Mouse (Mus musculus) testis, adult 2 months (tissue): ENCODE results near the gene Arhgap45. TPM values are rescaled to one million over a fixed set of nuclear protein-coding genes. Genes with fewer than 3 reads are reported as not detected.
A peak's percentile ranks its signal among the peaks of the same experiment; 100 is the strongest.

ENCODE experiments used
- H3K27ac ChIP-seq: fragments of 200-500 bp; 2 replicates; pipeline ENCODE4 v1.5.1; 2012; ENCODE audit warnings: low read depth, low read length; ENCODE audit not compliant: control insufficient read depth, insufficient read depth
- H3K27me3 ChIP-seq: fragments of 200-500 bp; 2 replicates; pipeline ENCODE4 v1.6.1; 2012; ENCODE audit warnings: mild to moderate bottlenecking, low read length, moderate library complexity; ENCODE audit not compliant: control insufficient read depth, insufficient read depth
- H3K36me3 ChIP-seq: fragments of 200-500 bp; 2 replicates; pipeline ENCODE4 v1.6.1; 2012; ENCODE audit warnings: mild to moderate bottlenecking, low read length; ENCODE audit not compliant: control insufficient read depth, insufficient read depth
- H3K4me1 ChIP-seq: fragments of 200-500 bp; 2 replicates; pipeline ENCODE4 v1.6.1; 2012; ENCODE audit warnings: low read length; ENCODE audit not compliant: control insufficient read depth, insufficient read depth
- H3K4me3 ChIP-seq: fragments of 200-500 bp; 2 replicates; pipeline ENCODE4 v1.5.1; 2012; ENCODE audit warnings: low read depth, mild to moderate bottlenecking, low read length, moderate library complexity, mixed read lengths; ENCODE audit not compliant: control insufficient read depth
- CTCF ChIP-seq: fragments of 200-500 bp; IDR thresholded peaks from 2 replicates; pipeline ENCODE4 v1.5.1; 2012; ENCODE audit warnings: low read depth, mild to moderate bottlenecking, inconsistent platforms, low read length, moderate library complexity; ENCODE audit not compliant: control insufficient read depth, insufficient read depth, insufficient replicate concordance
- POLR2A ChIP-seq: fragments of 200-500 bp; IDR thresholded peaks from 2 replicates; pipeline ENCODE4 v1.6.1; 2012; ENCODE audit warnings: low read depth, mild to moderate bottlenecking, inconsistent platforms, low read length, moderate library complexity; ENCODE audit not compliant: control insufficient read depth
- polyA plus RNA-seq: library from polyadenylated mRNA; depleted of rRNA; stranded (reverse); fragments of >200 nt; gene quantifications from 2 replicates; pipeline ENCODE4 v1.2.3, GENCODE M21; 2012

The Arhgap45 gene
- polyA plus RNA-seq, 1 experiment, result 2.1 TPM

DNA sequence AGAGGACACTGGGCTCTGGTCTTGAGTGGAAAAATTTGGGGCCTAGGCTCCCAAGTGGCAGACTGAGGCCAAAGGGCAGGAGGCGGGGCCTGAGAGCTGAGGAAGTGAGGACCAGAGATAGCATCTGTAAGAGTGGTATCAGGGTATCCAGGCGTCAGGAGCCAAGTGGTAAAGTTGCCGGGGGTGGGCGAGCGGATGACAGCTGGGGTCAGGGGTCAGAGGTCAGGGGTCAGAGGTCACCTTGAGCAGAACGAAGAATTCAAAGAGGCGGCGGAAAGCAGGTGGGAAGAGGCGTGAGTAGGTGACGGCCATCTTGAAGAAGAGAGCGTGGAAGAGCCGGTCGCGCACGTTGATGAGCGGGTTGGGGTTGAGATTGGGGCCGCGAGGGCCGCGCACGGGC lies 32.8 kb upstream of the Arhgap45 start:
- Histone ChIP-seq H3K36me3 (no peaks in the 10 kb centered on the region; the same call in 1 of the 2 replicates), H3K27ac (peak overlapping the region; percentile 70), H3K4me1 (peaks cover 31% of the 10 kb centered on the region), H3K4me3 (peak overlapping the region; percentile 90), H3K27me3 (no peaks in the 10 kb centered on the region; the same call in 1 of the 2 replicates)
- no peak; the same call in 1 of the 2 replicates for TF ChIP-seq POLR2A
- no peak for TF ChIP-seq CTCF

DNA sequence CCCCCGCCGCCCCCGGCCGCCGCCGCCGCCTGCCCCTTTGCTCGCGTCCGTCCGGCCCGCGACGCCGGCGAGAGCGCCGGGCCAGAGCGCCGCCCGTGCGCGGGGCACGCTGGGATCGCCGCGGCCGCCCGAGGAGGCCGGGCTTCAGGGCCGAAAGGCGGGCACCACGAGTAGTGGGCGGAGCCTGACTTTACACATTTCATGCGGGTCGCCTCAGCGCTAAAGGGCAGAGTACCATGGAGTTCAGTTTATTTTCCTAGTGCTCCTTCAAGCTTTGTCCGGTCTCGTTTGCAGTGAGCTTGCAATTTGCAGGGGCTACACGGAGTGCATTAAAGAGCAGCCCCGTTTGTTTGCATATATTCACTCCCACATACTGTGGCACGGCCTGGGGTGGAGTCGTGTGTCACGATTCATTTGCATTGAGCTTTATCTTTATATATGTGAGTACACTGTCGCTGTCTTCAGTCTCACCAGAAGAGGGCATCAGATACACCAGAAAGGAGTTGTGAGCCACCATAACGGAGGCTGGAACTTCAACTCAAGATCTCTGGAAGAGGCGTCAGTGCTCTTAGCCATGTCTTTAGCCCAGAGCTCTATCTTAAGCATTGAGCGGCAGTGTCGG lies 32.1 kb upstream of the Arhgap45 start, which contains the start of gene Tmem259:
TSS of gene Tmem259 (minus strand) at position 136 of the 622 bp plus-strand sequence.
- H3K4me3 ChIP-seq, result peak within 1 kb of the TSS; percentile 90
- H3K27ac ChIP-seq, result peak within 1 kb of the TSS; percentile 86
- no peaks in the 10 kb centered on the region; the same call in 1 of the 2 replicates for H3K27me3 ChIP-seq
- peaks cover 36% of the 10 kb centered on the region for H3K4me1 ChIP-seq
- no peaks in the 10 kb centered on the region for H3K36me3 ChIP-seq
- TF ChIP-seq CTCF, result no peak
- 0 out of 2 replicates have a peak, but pooled peaks have one; percentile 35 for TF ChIP-seq POLR2A

DNA sequence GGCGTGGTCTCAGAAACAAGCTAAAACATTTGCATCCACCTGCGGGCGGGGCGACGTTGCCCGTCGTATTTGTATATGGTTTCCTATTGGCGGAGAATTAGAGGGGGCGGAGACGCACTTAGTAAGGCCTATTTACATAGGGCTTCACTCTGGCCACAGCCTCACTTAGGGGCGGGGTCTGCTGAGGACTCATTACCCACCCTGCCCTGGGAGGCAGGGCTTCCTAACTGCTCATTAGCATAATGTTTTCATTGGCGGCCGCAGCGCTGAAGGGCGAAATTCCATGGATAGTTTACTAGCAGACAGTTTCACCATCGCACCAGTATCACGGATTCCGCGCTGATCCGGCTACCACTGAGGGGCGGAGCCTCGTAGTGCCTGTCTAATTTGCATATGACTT lies 31.6 kb upstream of the Arhgap45 start:
- Histone ChIP-seq H3K4me1 (peaks cover 38% of the 10 kb centered on the region), H3K27me3 (no peaks in the 10 kb centered on the region; the same call in 1 of the 2 replicates), H3K4me3 (peak overlapping the region; percentile 86), H3K36me3 (no peaks in the 10 kb centered on the region), H3K27ac (peak overlapping the region; percentile 86)
- TF ChIP-seq CTCF, result no peak
- TF ChIP-seq POLR2A, result peak; percentile 26; the same call in 1 of the 2 replicates

DNA sequence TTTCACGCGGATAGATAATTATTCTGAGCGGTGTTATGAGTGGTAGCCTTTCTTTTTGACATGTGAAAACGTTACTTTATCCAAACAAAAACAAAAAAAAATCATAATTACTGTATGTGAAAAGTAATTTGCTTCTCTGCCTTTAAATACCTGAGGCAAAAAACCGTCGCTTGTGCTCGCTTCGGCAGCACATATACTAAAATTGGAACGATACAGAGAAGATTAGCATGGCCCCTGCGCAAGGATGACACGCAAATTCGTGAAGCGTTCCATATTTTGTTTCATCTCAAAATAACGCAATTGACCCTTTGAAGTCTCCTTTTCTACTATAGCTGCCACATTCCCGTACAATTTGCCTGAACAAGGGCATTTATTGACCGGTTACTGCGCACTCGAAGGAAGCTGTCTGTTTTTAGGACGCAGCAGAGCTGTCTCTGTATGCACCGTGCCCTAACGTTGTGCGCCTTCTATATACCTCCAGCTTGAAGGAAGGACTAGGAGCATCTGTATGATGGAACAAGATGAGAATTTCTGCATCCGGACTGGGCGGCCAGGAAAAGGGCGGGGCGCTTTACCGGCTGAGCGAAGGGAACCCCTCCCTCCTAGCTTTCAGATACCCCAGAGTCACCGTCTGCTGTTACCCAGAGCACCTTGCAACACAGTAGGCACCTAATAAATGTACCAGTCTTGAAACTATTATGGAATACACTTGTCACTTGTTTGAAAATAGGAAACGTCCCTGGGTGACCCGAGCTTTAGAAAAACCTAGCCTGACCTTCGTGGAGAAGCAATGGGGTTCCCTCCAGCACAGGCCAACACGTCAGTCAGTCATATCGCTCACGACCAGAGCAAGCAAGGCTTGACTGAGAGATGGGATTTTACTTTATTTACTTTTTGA lies 30.9 kb upstream of the Arhgap45 start:
- Histone ChIP-seq H3K36me3 (no peaks in the 10 kb centered on the region), H3K4me1 (peaks cover 38% of the 10 kb centered on the region), H3K27me3 (no peaks in the 10 kb centered on the region; the same call in 1 of the 2 replicates), H3K27ac (peak overlapping the region; percentile 86), H3K4me3 (peak overlapping the region; percentile 86)
- TF ChIP-seq POLR2A (no peak), CTCF (no peak)

DNA sequence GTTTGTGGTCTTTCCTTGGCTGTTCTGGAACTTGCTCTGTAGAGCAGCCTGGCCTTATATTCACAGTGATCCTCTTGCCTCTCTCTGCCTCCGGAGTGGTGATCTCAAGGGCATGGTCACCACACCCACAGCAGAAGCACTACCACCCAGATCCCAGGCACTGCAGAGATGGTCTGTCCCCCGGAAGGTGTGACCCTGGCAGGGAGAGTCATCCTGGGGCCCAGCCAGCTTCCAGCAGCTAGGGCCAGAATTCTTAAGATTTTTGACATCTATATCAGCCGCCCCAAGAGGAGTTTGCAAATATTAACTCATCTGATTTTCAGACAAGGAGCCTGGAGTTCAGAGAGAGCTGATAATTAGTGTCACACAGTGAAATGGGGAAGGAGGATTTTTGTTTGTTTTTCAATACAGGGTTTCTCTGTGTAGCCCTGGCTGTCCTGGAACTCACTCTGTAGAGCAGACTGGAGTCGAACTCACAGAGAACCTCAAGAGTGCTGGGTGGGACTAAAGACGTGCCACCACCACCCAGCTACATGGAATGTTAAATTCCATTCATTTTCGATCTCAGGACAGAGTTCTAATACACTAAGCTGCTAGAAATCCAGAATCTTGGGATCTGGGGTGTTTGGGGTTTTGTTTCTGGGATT lies 30.1 kb upstream of the Arhgap45 start:
- no peaks in the 10 kb centered on the region for H3K36me3 ChIP-seq
- no peaks in the 10 kb centered on the region; the same call in 1 of the 2 replicates for H3K27me3 ChIP-seq
- H3K4me3 ChIP-seq, result no peak overlapping the region
- TF ChIP-seq CTCF (no peak), POLR2A (no peak)
- H3K27ac ChIP-seq, result peak overlapping the region; percentile 81
- H3K4me1 ChIP-seq, result peaks cover 38% of the 10 kb centered on the region

DNA sequence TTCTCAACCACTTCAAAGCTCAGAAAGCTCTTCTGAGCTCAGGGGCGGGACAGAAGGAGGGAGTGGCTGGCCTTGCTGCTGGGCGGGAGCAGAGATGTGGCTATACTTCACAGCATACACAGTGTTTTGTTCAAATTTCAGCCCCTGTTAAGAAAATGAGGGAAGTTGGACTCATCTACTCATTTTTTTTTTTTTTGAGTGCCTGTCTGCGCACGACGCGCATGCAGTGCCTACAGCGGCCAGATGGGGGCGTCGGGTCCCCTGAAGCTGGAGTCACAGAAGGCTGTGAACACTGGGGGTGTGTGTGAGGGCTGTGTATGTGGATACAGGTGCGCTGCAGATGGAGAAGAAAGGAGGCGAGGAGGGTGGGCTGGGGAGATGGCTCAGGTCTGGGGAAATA lies 29.5 kb upstream of the Arhgap45 start:
- Histone ChIP-seq H3K4me3 (no peak overlapping the region), H3K27ac (peak overlapping the region; percentile 46), H3K27me3 (no peaks in the 10 kb centered on the region; the same call in 1 of the 2 replicates), H3K36me3 (no peaks in the 10 kb centered on the region), H3K4me1 (peaks cover 38% of the 10 kb centered on the region)
- TF ChIP-seq CTCF (peak; percentile 80), POLR2A (no peak)
